Mouse (Mus musculus): ENCODE measurements at regions not wholly inside any gene's neighbourhood (a gene's known extent, or its start where the extent isn't known, plus 50 kb on each side); places are given as distances from the start of the nearest gene placed in this dataset.
"Not testable (repeated sequence)": the region's sequence is repeated elsewhere in the genome, so short reads cannot be mapped to it uniquely, and the experiment has no call there.

DNA sequence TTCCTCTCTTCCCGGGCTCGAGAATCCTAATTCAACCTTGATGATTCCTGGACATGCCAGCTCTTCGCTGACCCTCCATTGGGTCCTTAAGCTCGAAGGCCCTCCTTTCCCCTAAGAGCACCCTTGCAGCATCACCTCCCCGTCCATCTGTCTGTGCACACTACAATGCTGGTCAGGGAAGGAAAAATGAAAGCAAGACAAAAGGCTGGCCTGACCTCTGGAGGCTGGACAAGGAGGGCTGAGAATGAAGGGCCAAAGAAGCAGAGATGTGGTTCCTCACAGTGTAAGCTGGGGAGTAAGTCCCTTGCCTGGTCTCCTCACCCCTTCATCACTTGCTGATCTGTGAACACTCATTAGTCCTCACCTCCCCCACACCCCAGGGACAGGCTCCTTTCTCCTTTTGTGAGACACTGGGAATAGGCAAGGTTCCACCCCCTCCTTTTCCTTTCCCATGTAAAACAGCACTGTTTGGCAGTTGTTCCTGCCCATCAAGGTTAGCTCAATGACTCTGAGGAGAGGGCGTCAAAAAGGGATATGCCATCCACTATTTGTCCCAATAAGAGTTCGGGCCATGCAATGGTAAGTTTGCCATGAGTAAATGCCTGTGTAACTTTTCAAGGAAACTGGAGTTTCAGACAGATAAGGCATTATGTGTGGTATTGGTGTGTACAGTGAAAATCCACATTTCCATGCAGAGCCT is 332.3 kb downstream of the Diras2 start:
- no peak for DNase-seq (ENCODE audit: low spot score)

DNA sequence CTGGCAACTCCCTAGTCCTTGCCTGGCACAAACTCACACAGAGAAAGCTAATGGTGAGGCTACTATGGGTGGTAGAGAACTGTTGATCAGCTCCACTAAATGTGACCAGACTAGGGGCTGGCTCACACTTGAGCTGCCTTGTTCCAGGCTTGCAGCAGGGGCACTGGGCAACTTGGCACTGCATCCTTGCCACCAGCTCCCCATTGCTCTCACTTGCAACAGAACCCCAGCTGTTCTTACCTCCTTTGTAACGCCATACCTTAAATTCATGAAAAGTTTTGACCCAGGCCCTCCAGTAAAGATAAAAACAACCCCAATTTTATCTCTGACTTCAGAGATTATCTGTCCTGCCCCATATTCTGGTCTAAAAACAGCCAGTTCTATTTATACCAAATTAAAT is 328.7 kb downstream of the Diras2 start:
- peak; percentile 25 for DNase-seq (ENCODE audit: low spot score)

DNA sequence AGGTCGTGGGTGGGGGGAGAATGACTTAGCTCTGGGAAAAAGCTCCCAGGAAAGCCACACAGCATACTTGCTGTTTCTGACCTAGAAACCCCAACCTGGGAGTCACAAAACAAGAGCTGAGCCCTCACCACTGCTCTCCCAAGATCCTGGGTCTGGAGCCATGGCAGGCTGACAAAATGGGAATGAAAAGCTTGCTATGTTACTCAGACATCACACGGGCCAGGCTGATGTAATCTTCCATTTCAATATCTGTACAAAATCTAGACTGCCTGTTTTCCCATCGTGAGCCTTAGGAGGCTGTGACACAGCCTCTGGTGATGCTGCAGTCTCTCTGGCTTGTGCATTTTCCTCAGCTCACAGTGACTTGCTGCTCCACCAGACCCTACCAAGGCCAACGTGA is 325.1 kb downstream of the Diras2 start:
- DNase-seq (ENCODE audit: low spot score) = peak; percentile 45

DNA sequence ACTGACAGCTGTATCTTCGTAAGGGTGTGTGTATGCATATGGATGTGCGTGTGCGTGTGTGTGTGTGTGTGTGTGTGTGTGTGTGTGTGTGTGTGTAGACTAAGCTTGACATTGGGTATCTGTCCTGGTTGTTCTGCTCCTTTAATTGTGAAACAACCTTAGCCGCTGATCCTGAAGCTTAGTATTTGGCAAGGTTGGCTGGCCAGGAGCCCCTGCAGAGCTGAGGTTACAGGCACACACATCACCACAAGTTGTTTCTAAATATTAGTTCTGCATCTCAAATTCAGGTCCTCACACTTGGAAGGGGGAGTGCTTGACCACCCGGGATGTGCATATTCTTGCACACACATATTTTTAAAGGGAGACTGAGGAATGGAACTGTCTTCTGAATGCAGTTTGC is 314.7 kb downstream of the Diras2 start:
- DNase-seq (ENCODE audit: low spot score) = no peak

DNA sequence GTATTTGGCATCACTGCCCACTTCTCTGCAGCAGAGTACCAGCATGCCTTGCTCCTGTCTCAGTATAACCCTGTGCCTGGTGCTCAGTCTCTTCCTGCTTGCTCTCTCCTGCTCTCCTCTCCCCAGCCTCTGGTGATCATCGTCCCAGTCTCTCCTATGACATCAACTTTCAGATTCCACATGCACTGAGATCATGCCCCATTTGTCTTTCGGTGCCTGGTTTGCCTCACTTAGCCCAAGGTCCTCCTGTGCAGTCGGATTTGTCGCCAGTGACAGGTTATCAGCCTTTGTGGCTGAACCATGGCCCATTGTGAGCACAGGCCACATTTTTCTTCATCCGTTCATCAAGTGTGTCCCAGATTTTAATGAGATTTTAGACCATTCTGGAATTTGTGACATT is 314.0 kb downstream of the Diras2 start:
- DNase-seq (ENCODE audit: low spot score) = peak; percentile 49

DNA sequence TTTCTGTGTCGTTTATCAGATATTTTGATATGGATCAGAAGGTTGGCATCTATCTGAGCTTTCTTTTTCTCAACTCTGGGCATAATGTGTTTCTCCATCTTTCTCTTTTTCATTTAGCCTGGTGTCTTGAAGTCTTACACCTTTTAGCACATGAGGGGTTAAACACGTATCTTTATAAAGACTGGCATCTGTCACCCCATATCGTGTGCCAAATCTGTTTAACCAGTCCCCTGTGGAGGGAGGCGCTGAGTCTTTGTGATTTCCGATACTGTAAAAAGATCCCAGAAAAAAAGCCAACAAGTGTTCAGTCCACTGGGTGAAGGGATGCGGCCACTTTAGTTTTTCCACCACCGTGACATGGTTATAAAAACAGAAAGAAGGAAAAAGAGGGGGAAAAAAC is 313.3 kb downstream of the Diras2 start:
- DNase-seq (ENCODE audit: low spot score) = no peak

DNA sequence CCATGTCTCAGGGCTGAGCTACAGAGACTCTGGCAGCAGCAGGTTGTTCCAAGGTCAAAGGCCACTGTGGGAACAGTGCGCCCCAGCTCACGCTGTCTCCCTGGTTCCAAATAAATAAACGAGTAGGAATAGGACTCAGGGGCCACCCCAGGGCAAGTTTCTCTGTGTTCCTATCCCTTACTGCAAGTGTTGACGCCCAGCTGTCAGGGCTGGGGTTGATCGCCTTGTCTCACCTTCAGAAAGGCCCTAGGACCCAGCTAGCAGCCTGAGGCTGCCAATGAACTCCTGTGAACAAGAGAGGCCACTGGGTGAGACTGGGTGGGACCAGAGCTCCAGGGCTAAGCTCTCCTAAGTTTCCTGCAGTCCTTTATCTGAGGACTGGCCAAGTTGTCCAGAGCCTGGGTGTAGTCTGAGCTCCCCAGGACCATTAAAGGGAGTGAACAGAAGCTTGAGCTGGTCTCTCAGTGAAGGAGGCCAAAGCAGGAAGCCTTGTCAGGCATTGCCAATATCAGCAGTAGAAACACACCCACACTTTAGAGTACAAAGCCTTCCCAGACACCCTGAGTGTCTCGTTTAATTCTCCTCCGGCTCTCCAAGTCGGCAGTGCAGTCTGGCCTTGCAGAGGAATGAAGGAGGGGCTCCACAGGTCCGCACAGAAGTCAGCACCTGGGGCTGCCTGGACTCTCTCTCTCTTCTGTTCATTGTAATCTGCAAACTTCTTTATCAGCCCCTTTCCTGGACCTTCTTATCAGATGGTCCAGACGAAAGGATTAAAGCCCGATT is 308.6 kb downstream of the Diras2 start:
- DNase-seq (ENCODE audit: low spot score) = no peak

DNA sequence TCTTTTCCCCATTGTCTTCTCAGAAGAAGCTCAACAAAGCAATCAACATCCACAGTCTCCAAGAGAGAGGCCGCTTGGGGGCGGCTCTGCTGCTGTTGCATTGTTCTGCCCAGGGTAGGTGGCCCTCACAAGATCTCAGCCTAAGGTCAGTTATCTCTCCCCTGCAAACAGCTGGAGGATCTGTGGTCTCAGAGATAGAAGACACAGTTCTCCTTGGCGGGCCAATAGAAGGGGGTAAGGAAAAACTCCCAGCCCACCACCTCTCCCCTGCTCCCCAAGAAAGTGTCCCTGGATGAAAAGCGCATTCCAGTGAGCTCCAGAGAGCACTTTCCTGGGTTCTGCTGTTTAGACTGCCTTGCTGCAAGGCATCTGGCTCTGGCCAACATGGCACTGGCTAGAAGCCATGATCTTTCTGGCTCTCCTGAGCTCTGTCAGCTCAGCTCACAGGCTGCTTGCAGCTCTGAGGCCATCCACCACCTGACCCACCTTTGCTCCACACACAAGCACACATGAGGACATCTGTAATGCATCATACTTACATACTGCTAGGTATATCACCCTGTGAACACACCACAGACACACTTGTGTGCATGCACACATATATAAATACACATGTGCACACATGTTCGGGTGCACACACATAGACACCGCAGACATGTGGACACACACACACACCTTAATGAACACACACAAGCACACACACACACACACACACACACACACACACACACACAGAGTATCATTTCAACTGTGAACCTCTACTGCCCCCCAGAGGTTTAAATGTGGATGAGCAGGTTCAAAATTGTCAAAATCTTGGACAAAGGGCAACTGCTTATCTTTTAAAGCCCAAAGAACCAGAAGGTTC is 307.7 kb downstream of the Diras2 start:
- peak; percentile 66 for DNase-seq (ENCODE audit: low spot score)

DNA sequence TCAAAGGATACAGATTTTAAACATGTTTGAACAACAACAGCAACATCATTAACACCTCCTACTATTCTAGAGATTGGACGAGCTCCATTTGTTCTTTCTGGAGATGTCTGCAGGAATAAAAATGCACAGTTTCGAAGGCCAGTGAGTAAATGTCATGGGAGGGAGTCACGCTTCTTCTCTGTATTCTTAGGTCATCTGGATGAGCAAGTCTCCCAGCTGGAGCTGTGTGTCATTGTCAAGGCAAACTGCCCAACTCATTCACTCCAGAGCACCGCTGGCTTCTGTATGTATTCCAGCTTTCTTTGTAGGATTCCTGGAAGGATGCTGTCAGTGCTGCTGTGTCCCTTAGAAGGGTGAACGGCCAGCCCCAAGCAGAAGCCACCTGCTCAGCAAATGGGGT is 297.1 kb downstream of the Diras2 start:
- peak; percentile 46 for DNase-seq (ENCODE audit: low spot score)

DNA sequence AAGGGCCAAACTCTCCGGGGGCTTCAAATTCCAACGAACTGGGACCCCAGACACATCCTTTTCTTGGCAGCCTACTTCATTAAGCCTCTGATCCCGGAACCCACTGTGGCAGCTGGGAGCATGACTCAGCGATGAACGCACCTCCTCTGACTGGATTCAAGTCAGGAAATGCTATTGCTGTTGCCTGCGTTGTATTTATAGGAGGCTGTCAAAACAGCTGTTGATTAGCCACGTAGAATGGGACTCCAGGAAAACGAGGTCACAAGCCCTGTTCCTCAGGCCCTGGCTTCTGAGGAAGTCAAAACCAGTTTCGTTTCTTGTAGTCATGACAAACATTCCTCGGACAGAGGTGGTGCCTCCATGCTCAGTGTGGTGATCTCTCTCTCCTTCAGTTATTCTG is 295.0 kb downstream of the Diras2 start:
- DNase-seq (ENCODE audit: low spot score) = peak; percentile 66

DNA sequence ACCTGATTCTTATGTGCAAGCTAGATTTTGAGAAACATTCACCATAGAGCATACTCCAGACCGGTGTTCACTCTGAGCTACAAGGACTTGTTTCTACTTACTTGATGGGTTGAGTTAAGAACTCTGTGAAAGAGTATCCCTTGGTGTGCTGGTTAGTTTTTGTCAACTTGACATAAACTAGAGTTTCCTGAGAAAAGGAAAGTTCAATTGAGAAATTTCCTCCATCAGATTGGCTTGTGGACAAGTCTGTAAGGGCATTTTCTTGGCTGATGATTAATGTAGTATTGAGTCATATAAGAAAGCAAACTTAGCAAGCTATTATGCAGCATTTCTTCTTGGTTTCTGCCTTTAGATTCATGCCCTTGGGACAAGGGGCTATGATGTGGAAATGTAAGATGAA is 291.5 kb downstream of the Diras2 start:
- DNase-seq (ENCODE audit: low spot score) = no peak

DNA sequence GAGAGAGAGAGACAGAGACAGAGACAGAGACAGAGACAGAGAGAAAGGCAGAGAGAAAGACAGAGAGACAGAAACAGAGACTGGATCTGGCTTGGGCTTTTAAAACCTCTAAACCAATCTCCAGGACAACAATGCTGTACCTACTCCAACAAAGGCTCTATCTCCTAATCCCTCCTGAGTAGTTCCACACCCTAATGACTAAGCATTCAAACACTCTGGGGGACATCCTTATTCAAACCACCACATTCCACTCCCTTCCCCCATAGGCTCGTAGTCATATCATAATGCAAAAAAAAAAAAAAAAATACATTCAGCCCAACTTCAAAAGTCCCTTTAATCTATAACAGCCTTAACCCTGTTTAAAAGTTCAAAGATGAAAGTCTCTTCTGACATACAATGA is 289.3 kb downstream of the Diras2 start:
- DNase-seq (ENCODE audit: low spot score) = no peak

DNA sequence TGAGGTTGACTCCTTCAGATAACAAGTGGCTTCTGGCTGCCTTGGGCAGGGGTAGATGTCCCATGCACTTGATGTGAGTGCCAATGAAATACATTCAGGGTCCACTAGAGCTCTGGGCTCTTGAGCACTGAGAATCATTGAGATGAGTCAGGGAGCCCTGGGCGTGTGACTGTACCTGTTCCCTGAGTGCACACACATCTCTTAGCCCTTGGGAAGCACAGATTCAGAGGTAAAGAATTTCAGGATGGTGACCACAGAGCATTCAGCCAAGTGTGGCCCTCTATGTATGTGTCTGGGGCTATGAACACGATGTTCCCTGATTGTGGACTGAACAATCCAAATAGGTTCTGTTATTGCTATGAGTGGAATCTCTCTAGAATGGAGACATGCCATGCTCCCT is 281.6 kb downstream of the Diras2 start:
- DNase-seq (ENCODE audit: low spot score) = no peak

DNA sequence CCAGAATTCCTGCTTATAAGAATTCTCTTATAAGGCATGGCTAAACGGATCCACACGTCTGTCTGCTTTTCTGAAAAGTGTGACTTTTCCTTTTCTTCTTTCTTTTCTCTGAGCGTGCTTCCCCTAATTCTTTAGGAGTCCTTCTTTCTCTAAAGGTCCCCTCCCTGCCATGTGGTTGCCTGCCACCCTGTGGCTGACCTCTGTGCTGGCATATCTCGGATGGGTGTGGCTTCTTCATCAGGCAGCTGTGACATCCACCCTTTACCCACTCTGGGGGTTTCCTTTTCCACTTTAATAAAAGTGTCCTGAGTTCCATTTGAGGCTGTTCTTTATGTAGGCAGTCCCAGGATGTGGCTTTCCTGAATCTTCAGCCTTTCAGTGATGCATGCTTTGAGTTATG is 280.7 kb downstream of the Diras2 start:
- no peak for DNase-seq (ENCODE audit: low spot score)

DNA sequence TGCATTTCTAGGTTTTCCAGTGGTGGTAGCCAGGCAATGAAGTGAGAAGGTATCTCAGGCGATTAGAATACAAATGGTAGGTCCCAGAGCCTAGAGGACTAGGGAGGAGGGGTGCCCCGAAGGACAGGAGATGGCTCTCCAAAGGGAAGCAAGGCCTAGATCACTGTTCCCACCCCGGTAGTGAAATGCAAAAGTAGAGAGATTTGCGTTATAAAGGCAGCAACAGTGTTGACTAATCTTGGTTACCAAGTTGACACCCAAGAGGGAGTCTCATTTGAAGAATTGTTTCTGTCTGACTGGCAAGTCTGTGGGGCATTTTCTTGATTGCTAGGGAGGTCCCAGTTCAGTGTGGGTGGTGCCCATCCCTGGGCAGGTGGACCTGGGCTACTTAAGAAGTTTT is 278.8 kb downstream of the Diras2 start:
- no peak for DNase-seq (ENCODE audit: low spot score)

DNA sequence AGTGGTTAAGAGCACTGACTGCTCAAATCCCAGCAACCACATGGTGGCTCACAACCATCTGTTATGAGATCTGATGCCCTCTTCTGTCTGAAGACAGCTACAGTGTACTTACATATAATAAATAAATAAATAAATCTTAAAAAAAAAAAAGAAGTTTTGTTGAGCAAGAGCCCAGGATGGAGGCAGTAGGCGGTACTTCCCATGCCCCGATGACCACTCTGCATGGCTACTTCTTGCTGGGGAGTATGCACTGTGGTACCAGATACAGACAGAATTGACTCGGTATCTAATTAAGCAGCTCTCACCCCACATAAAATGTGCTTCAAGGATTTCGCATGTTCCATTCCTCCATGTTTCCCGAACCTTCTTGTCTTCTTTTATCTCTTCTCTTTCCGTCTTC is 278.4 kb downstream of the Diras2 start:
- DNase-seq (ENCODE audit: low spot score) = not testable (repeated sequence)

DNA sequence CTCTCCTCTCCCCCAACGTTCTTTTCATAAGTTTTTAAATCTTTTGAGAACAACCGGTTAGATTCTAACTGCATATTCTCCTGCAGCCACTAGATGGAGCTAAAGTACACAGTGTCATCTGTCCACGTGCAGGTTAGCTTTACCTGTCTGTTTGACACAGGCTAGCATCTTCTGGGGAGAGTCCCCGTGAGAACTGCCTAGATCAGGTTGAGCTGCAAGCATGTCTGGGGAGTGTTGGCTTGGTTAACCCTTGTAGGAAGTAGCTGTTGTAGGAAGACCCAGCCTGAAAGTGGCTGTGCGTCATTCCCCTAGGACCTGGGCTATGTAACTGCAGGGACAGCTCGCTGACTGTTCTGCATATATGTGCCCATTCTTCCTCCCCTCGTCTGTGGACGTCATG is 277.9 kb downstream of the Diras2 start:
- DNase-seq (ENCODE audit: low spot score) = peak; percentile 65

DNA sequence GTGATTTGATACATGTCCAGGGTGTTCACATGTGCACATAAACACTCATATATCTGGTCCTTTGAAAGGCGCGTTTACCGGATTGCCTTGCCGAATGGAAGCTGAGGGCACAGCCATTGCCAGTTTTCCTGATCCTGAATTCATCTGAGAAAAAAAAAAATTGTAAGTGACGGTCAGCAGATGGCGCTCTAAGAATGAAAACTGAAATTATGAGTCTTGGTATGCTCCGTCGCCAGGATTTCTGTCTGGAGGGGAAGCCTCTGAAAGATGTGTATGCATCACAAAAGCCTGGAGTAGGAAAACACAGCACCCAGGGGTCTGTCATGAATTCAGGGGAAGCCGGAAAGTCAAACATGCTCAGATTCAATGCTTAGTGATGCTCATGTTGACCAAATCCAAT is 276.9 kb downstream of the Diras2 start:
- DNase-seq (ENCODE audit: low spot score) = peak; percentile 77

DNA sequence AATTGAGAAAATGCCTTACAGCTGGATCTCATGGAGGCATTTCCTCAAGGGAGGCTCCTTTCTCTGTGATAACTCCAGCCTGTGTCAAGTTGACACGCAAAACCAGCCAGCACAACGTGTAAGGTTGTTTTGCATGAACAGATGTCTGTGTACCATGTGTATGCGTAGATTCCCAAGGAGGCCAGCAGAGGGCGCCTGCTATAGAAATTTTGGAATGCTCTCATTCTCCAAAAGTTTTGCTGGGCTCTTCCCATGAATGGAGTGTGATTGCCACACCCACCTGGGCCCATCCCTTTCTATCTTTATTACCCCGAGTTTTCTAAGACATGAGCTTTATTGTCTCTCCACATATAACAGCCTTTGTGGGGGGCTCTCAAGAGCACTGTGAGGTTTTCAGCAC is 275.4 kb downstream of the Diras2 start:
- DNase-seq (ENCODE audit: low spot score) = no peak

DNA sequence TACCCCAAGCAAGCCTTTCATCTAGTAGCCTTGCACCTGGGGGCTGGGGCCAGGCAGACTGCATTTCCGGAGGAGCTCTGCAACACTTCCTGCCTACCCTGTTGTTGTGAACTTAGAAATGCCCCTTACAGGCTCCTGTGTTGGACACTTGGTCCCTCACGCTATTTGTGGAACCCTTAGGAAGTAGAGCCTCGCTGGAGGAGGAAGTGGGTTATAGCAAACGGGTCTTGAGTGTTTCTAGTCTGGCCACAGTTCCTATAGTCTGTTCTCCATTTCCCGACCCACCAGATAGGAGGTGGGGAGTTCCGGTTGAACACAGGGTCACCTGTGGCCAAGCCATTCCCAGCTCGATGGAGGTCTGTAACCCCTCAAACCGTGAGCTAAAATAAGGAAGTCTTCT is 272.7 kb downstream of the Diras2 start:
- no peak for DNase-seq (ENCODE audit: low spot score)

DNA sequence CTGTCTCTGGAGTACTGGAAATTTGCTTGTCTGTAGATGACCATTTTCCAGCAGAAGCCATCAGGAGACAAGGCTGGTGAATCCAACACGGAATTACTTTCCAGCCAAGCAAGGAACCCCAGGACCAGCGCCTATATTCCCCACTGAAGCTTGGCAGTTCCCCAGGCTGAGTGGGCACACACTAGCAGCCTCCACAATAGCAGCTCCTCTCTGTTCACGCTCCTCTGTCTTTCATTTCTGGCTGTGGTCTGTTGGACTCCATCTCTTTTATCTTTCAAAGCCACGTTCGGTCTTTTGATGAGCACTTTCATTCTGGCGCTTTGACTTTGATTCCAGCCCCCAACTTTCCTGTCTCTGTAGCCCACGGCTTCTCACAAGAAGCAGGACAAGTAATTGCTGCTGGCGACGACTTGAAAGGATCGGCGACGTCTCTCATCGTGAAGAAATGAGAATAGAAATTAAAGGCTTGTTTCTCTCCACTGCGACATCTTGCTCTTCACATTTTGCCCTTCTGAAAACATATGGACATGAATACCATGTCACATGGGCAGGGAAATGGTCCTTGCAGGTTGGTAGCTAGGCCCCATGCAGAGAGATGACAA is 268.0 kb downstream of the Diras2 start:
- no peak for DNase-seq (ENCODE audit: low spot score)

DNA sequence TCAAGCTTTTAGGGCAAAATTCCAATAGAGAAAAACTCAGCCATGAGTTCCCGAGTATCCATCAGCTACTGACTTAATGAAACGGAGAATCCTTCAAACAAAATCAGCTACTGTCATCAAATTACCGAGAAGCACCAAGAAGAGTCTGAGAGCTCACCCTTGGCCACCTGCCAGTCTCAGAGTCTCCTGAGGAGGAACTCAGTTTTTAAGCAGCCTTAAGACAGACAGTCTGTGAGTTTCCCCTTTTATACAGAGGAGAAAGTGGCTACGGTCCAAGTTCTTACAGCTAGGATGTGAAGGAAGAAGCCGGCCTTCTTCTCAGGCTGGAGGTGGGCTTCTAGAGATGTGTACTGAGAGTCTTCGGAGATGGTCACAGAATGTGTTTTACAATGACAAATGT is 262.8 kb downstream of the Diras2 start:
- DNase-seq (ENCODE audit: low spot score) = peak; percentile 60
